Mouse (Mus musculus): ENCODE results near the gene Gfi1b.

- TF ChIP-seq POLR2A (IDR thresholded peaks at IDR 0.05; ENCODE audit: low read depth, low read length) = no peak
- no peak for TF ChIP-seq CTCF (IDR thresholded peaks at IDR 0.05; ENCODE audit: extremely low read depth, insufficient read length, insufficient replicate concordance, low read depth, low read length)
These were observed 38.1 kb downstream of the Gfi1b start, which contains the start of gene Gtf3c5 for GRCm38 (mm10) chr2:28583651-28584050.
